Mouse (Mus musculus) limb, embryonic 11.5 days (tissue): ENCODE results near the gene Ankrd34c. TPM values are rescaled to one million over a fixed set of nuclear protein-coding genes. Genes with fewer than 3 reads are reported as not detected.

Source experiments
- ATAC-seq: fragments of 200-750 bp; cut with Nextera tagmentation; 2 replicates; pipeline ENCODE4 v1.8.0; 2017; ENCODE audit warnings: low read depth; ENCODE audit not compliant: insufficient number of reproducible peaks, low FRiP score, low TSS enrichment
- DNase-seq: peaks from one replicate; pipeline ENCODE4 v3.0.0-alpha.2; 2015; ENCODE audit warnings: low spot score
- H3K27ac ChIP-seq: fragments of 300-500 bp; sonication (generic); replicated peaks from 2 replicates; pipeline ENCODE4 v1.5.1; 2014; ENCODE audit warnings: low read depth, mild to moderate bottlenecking, low read length
- H3K27me3 ChIP-seq: fragments of 300-500 bp; sonication (generic); 2 replicates; pipeline ENCODE4 v1.6.1; 2014; ENCODE audit warnings: mild to moderate bottlenecking, low read length, mixed read lengths; ENCODE audit not compliant: control insufficient read depth, insufficient read depth
- H3K36me3 ChIP-seq: fragments of 300-500 bp; sonication (generic); 2 replicates; pipeline ENCODE4 v1.6.1; 2014; ENCODE audit warnings: mild to moderate bottlenecking, low read length, moderate library complexity, mixed read lengths; ENCODE audit not compliant: control insufficient read depth, insufficient read depth
- H3K4me1 ChIP-seq: fragments of 300-500 bp; sonication (generic); 2 replicates; pipeline ENCODE4 v1.6.1; 2014; ENCODE audit warnings: low read length, mixed read lengths; ENCODE audit not compliant: control insufficient read depth, insufficient read depth
- H3K4me2 ChIP-seq: fragments of 300-500 bp; sonication (generic); 2 replicates; pipeline ENCODE4 v1.6.1; 2014; ENCODE audit warnings: low read depth, mild to moderate bottlenecking, moderate library complexity; ENCODE audit not compliant: severe bottlenecking
- H3K4me3 ChIP-seq: fragments of 300-500 bp; sonication (generic); 2 replicates; pipeline ENCODE4 v1.5.1; 2014; ENCODE audit warnings: low read depth, low read length
- H3K9ac ChIP-seq: fragments of 300-500 bp; sonication (generic); 2 replicates; pipeline ENCODE4 v1.6.1; 2014; ENCODE audit warnings: mild to moderate bottlenecking, low read length
- H3K9me3 ChIP-seq: fragments of 300-500 bp; sonication (generic); 2 replicates; pipeline ENCODE4 v1.6.1; 2016; ENCODE audit warnings: low read length; ENCODE audit not compliant: control insufficient read depth
- WGBS: fragments of 180-500 bp; shearing (Covaris S2); extraction: QIAGEN DNeasy Blood & Tissue Kit; methylation state at CpG from one replicate; pipeline ENCODE4 v1.1.7; 2014; 5-methylcytosine and 5-hydroxymethylcytosine counted together
- polyA plus RNA-seq: library from polyadenylated mRNA; unstranded; fragments of >200 nt; fragmentation: Nextera tagmentation; extraction: Ambion mirVana; gene quantifications from 2 replicates; pipeline ENCODE4 v1.2.1, GENCODE M21; 2014

The Ankrd34c gene
- polyA plus RNA-seq, 1 experiment from 2014 or later, result not detected

DNA sequence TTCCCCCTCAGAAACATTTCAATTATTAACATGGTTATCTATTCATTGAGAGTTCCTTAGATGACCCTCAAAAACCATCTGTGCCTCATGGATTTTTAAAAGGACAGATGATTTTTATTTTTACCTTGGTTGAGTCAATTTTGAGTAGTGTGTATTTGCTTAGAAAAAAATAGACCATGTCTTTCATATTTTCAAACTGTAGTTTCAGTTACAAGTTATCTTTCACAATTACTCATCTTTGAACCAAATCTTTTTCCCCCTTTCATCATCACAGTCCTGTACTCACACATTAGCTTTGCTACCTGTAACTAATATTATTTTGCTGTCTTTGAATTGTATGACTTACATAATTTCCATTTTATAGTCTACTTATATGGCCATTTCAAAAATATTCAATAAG, 1.8 kb upstream of the Ankrd34c start:
- DNase-seq (no peak), ATAC-seq (no peak)
- Histone ChIP-seq H3K9ac (no peak overlapping the region), H3K27me3 (0 out of 2 replicates have a peak, but pooled peaks cover 2% of the 10 kb centered on the region), H3K36me3 (no peaks in the 10 kb centered on the region), H3K4me1 (no peaks in the 10 kb centered on the region), H3K4me2 (no peak overlapping the region), H3K27ac (no peak overlapping the region), H3K4me3 (no peak overlapping the region), H3K9me3 (no peaks in the 10 kb centered on the region)

- no peak for ATAC-seq
- DNase-seq, result no peak
- H3K36me3 ChIP-seq, result no peaks in the 10 kb centered on the region
- no peak overlapping the region for H3K4me2 ChIP-seq
- no peaks in the 10 kb centered on the region for H3K9me3 ChIP-seq
- H3K9ac ChIP-seq, result no peak overlapping the region
- 8% methylated on average over 6 of the region's 6 CpGs for WGBS
- 0 out of 2 replicates have a peak, but pooled peaks cover 2% of the 10 kb centered on the region for H3K27me3 ChIP-seq
- no peak overlapping the region for H3K27ac ChIP-seq
- H3K4me3 ChIP-seq, result no peak overlapping the region
- H3K4me1 ChIP-seq, result no peaks in the 10 kb centered on the region
These were observed 387 bp downstream of the Ankrd34c start for GRCm38 (mm10) chr9:89737888-89738287.

DNA sequence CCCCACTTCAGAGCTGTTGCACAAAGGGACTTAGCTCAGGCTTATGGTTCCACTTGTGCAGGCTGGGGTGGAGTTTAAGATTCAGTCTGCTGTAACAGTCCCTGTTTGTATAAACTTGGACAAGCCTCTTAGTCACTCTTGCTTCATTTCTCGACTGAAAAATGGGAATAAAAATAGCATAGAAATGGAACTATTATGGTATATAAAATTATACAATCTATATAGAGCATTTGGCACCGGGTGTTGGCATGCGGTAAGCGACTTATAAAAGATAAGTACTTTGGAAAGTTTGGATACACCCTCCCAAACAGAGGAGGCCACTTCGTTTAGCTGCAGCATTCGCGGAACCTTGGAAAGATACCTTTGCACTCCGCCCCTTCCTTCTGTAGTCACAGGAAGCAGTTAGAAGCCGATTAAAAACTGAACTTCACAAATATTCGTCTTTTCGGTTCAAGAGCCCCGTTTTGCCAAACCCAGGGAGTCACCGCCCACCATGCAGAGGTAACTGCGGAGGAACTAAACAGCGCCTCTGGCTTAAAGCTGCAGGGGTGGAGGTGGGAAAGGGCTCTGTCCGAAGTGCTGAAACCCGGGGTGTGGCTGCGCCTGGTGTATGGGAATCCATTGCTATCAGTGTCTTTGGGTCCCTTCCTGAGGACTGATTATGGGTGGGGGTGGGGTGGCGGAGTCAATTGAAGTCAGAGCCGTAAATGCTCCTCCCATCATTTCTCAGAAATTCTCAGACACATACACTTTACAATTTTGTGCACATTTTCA, 1.2 kb downstream of the Ankrd34c start:
- DNase-seq (peak; percentile 84), ATAC-seq (peak; percentile 57; the same call in 1 of the 2 replicates)
- Histone ChIP-seq H3K9ac (no peak overlapping the region), H3K4me3 (no peak overlapping the region), H3K36me3 (no peaks in the 10 kb centered on the region), H3K27ac (no peak overlapping the region), H3K9me3 (no peaks in the 10 kb centered on the region), H3K4me1 (no peaks in the 10 kb centered on the region), H3K27me3 (0 out of 2 replicates have a peak, but pooled peaks cover 2% of the 10 kb centered on the region), H3K4me2 (no peak overlapping the region)
- WGBS, result 7% methylated on average over 20 of the region's 20 CpGs

- 35% methylated on average over 4 of the region's 4 CpGs for WGBS
- no peak overlapping the region for H3K9ac ChIP-seq
- no peaks in the 10 kb centered on the region for H3K9me3 ChIP-seq
- H3K27ac ChIP-seq, result no peak overlapping the region
- H3K27me3 ChIP-seq, result no peaks in the 10 kb centered on the region
- no peak overlapping the region for H3K4me2 ChIP-seq
- no peak overlapping the region for H3K4me3 ChIP-seq
- 0 out of 2 replicates have a peak, but pooled peaks cover 2% of the 10 kb centered on the region for H3K4me1 ChIP-seq
- ATAC-seq (no peak), DNase-seq (no peak)
- H3K36me3 ChIP-seq, result no peaks in the 10 kb centered on the region
These were observed 31.4 kb downstream of the Ankrd34c start for GRCm38 (mm10) chr9:89706906-89707305.

DNA sequence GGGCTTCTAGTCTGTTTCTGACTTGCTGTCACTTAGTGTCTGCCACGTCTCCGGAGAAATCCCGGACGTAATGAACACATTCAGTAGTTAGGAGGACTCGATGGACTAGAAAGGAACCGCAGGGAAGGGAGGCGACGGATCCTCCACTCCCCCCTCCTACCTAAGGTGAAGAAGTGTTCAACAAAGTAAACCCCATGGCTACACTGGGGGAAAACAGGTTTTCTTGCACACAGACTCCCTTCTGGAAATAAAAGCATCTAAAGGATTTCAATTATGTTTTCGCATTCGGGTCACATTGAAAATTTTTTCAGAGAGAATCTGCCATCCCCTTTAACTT, 33.1 kb downstream of the Ankrd34c start:
- Histone ChIP-seq H3K4me2 (peak overlapping the region; percentile 89), H3K27ac (no peak overlapping the region), H3K27me3 (no peaks in the 10 kb centered on the region), H3K4me1 (0 out of 2 replicates have a peak, but pooled peaks cover 2% of the 10 kb centered on the region), H3K4me3 (peak overlapping the region; percentile 55), H3K36me3 (no peaks in the 10 kb centered on the region), H3K9me3 (no peaks in the 10 kb centered on the region), H3K9ac (peak overlapping the region; percentile 86)
- DNase-seq (no peak), ATAC-seq (peak; percentile 55; the same call in 1 of the 2 replicates)
- WGBS, result 11% methylated on average over 10 of the region's 10 CpGs

DNA sequence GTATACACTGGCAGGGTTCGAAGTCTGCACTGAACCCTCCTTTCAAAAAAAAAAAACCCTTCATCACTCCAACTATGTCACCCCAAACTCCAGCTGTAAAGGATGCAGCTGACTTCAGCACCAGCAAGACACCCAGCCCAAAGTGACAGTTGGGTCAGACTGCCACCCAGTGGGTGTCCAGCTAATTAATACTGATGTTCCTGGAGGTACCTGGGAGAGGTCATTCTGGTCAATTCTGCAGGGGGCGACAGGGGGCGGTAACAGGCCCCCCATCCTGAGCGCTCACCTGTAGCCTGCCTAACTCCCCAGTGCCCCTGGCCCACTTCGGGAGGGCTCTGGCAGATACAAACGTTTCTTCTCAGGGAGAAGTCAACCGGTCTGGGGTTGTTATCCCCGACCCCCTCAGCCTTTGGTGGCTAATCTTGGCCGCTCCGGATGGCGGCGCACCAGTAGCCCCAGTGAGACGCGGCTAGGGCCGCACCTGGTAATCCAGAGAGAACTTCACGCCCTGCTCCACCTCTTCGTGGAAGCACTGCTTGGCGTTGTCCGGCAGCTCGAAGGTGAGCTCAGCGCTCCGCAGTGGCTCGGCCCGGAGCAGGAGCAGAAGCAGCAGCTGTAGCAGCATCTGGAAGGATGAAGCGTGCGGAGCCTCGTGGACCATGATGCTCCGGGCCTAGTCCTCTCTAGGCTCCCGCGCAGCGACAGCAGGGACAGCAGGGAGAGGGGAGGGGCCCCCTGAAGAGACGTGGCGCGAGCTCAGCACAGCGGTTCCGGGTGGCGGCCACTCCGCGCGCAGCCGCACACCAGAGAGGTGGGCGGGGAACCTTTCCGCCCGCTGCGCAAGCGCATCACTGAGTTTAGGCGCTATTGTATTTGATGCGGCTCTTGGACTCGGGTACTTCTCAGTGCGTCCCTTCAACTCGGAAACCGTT, 33.7 kb downstream of the Ankrd34c start, which contains the start of gene Tmed3:
TSS of gene Tmed3 (minus strand) at position 804 of the 932 bp plus-strand sequence.
- 2% methylated on average over 52 of the region's 52 CpGs for WGBS
- Histone ChIP-seq H3K9ac (peak within 1 kb of the TSS; percentile 86), H3K27ac (no peak within 1 kb of the TSS), H3K36me3 (0 out of 2 replicates have a peak, but pooled peaks cover under 1% of the 10 kb centered on the region), H3K27me3 (no peaks in the 10 kb centered on the region), H3K4me2 (peak within 1 kb of the TSS; percentile 89), H3K9me3 (no peaks in the 10 kb centered on the region), H3K4me1 (0 out of 2 replicates have a peak, but pooled peaks cover 2% of the 10 kb centered on the region), H3K4me3 (peak within 1 kb of the TSS; percentile 55)
- ATAC-seq (peak; percentile 97), DNase-seq (peak; percentile 88)

- Histone ChIP-seq H3K9ac (no peak overlapping the region), H3K27me3 (no peaks in the 10 kb centered on the region), H3K4me3 (no peak overlapping the region), H3K4me2 (no peak overlapping the region), H3K9me3 (no peaks in the 10 kb centered on the region), H3K27ac (no peak overlapping the region), H3K4me1 (0 out of 2 replicates have a peak, but pooled peaks cover 2% of the 10 kb centered on the region), H3K36me3 (peaks cover 4% of the 10 kb centered on the region; the same call in 1 of the 2 replicates)
- WGBS, result 94% methylated on average over 2 of the region's 2 CpGs
- DNase-seq (no peak), ATAC-seq (no peak)
These were observed 37.3 kb downstream of the Ankrd34c start for GRCm38 (mm10) chr9:89700910-89701457.

GRCm38 (mm10) chr9:89695143-89695542, 43.1 kb downstream of the Ankrd34c start:
- H3K27ac ChIP-seq, result no peak overlapping the region
- DNase-seq (no peak), ATAC-seq (no peak)
- WGBS, result 74% methylated on average over 1 of the region's 1 CpGs
- H3K4me3 ChIP-seq, result no peak overlapping the region
- no peaks in the 10 kb centered on the region for H3K27me3 ChIP-seq
- H3K9me3 ChIP-seq, result no peaks in the 10 kb centered on the region
- peaks cover 4% of the 10 kb centered on the region; the same call in 1 of the 2 replicates for H3K36me3 ChIP-seq
- no peak overlapping the region for H3K9ac ChIP-seq
- H3K4me1 ChIP-seq, result no peaks in the 10 kb centered on the region
- no peak overlapping the region for H3K4me2 ChIP-seq
